Mouse (Mus musculus): ENCODE results near the gene Lrrfip1.

- TF ChIP-seq POLR2A (IDR thresholded peaks at IDR 0.05; ENCODE audit: borderline replicate concordance, extremely low read depth, low read depth, low read length) (no peak), CTCF (IDR thresholded peaks at IDR 0.05; ENCODE audit: insufficient read depth, low read length) (no peak)
Measured at GRCm38 (mm10) chr1:90997641-90998040, 896 bp upstream of the Lrrfip1 start.

Measured in lung, adult 2 months (tissue).